Mouse (Mus musculus) ovary, adult 18-20 months (tissue): ENCODE measurements around the gene Scaper.

Experiments used
- DNase-seq: peaks from one replicate; pipeline ENCODE4 v3.0.0; 2022; ENCODE audit warnings: low spot score, mixed read lengths

Scaper gene

GRCm38 (mm10) chr9:55540391-55540770 lies 397.5 kb downstream of the Scaper start:
- DNase-seq, result no peak

- DNase-seq, result no peak
Measured at GRCm38 (mm10) chr9:55539661-55540390, 398.1 kb downstream of the Scaper start.

DNA sequence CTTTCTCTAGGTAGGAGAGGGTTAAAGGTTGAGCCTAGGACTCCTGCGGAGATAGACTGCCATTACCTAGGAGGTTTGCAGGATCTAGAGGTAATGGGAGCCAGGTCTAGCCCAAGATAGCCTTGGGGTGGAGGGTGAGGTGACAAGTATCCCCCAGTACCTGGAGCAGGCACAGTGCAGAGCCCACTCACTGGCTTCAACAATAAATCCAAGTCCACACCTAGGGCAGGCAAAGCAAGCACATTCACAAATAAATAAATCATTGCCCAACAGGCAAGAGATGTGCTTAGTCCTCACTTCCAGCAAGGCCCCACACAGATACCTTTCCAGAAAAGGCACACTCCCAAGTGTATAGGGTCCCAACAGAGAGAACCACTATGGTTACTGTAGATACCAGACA lies 398.9 kb downstream of the Scaper start:
- DNase-seq, result no peak

DNA sequence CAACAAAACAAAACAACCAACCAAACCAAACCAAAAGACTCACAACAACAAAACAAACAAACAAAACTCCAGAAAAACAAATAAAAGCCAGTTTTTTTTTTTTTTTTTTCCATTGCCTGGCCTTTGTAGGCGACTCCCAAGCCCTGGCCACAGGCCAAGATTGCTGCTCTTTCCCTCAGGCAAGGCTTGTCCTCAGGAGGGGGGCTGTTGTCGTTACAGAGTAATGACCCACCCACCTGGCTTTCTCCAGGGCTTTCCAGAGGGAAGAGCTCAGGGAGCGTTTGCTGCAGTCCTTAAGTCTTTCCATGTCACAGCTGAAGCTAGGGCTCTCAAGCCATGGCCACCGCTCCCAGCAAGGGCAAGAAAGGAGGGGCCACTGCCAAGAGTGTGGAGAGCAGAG lies 399.5 kb downstream of the Scaper start, which contains the start of gene Isl2:
Isl2 (plus strand) TSS at position 296 of the 400 bp plus-strand sequence.
- no peak for DNase-seq

DNA sequence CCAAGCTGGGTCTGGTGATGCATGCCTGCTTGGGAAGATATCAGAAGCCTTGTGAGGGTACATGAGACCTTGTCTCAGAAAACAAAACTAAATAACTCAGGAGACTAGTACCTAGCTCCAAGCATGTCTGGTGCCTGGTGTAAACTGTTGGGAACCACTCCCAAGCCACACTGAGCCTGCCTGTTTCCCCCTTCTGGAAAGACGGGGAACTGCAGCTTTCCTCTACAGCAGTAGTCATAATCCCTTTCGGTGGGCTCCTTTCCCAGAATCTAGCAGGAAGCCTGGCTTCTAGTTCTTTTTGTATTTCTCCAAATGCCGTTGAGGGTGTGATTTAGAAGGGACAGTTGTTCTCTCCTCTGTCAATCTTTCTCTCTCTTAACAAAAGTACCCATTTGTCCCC lies 402.0 kb downstream of the Scaper start:
- no peak for DNase-seq

DNA sequence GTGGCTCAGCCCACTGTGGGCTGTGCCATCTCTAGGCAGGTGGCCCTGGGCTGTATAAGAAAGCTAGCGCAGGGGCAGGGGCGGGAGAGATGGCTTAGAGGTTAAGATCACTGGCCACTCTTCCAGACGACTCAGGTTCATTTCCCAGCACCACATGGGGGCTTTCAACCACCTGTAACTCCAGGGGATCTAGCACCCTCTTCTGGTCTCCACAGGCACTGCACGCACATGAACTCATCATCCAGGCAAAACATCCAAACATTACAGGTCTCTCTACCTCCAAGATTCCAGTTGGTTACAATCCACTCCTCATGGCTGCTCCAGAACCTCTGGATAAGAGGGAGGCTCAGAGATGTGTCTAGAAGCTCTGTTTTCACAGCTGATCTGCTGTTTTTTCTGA lies 412.2 kb downstream of the Scaper start:
- no peak for DNase-seq

DNA sequence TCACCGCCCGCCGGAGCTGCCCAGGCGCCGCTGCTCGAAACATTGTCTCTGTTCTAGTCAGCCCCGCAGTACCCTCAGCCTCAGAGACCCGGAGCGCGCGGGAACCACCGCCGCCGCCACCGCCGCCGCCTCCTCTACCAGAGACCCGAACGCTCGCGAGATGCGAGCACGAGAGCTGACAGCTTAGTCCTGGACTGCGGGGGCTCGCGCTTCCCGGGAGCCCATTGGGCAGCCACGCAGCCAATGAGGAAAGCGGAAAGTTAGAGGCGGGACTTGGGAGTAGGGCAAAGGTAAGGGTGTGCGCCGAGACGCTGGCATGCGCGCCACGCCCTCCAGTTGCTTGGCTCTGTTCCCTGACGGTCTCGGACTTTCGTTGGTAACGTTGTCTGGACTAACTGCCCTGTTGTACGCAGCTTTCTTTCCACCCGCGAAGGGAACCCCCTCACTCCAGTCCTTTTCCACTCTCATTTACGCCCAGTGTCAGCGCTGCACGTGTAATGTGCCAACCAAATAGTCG lies 425.8 kb downstream of the Scaper start, which contains the start of gene Etfa:
Etfa (minus strand) TSS at position 217 of the 517 bp plus-strand sequence.
- DNase-seq, result peak; percentile 97

DNA sequence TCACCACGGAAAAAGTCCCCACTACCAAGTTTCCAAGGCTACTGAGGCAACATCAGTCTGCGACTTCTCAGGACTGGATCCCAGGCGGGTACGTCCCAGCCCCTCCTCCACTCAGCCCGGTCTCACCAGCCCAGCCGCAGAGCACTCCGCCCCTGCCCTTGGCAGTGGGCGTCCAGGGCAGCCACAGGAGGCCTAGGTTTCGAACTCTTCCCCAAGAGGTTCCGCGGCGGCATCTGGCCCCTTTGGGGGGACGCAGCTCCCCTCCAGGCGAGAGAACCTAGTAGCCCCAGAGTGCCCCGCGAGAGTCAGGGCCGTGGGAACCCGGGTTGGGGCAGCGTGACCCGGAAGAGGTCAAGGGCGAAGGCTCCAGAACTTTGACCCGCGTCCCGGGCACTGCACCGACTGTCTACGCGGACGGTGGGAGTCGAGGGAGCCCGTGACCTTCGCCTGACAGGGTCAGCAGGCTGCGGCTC lies 426.4 kb downstream of the Scaper start:
- peak; percentile 38 for DNase-seq

- no peak for DNase-seq
Measured at GRCm38 (mm10) chr9:55510651-55511235, 427.2 kb downstream of the Scaper start.

DNA sequence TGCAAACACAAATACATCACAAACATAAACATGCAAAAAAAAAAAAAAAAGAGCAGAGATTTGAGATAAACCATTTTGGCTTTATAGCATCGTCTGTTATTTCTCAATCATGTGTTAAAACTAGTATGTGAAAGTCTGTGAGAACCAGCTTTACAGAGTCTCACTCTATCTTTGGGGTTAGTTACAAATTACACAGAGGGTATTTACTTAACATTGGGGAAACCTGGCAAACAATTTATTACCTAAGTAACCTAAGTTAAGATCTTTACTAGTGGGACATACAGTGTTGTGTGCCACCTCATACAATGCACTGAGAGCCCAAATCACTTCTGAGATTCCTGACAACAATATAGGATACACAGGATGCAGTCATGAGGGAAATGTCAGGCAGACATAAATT lies 428.2 kb downstream of the Scaper start:
- DNase-seq, result no peak

- no peak for DNase-seq
Measured at GRCm38 (mm10) chr9:55508701-55509100, 429.2 kb downstream of the Scaper start.

GRCm38 (mm10) chr9:55507922-55508321 lies 430.0 kb downstream of the Scaper start:
- no peak for DNase-seq
